Mouse (Mus musculus): ENCODE results near the gene Epb41l5.
A peak's percentile ranks its signal among the peaks of the same experiment; 100 is the strongest.

Gene Epb41l5

DNA sequence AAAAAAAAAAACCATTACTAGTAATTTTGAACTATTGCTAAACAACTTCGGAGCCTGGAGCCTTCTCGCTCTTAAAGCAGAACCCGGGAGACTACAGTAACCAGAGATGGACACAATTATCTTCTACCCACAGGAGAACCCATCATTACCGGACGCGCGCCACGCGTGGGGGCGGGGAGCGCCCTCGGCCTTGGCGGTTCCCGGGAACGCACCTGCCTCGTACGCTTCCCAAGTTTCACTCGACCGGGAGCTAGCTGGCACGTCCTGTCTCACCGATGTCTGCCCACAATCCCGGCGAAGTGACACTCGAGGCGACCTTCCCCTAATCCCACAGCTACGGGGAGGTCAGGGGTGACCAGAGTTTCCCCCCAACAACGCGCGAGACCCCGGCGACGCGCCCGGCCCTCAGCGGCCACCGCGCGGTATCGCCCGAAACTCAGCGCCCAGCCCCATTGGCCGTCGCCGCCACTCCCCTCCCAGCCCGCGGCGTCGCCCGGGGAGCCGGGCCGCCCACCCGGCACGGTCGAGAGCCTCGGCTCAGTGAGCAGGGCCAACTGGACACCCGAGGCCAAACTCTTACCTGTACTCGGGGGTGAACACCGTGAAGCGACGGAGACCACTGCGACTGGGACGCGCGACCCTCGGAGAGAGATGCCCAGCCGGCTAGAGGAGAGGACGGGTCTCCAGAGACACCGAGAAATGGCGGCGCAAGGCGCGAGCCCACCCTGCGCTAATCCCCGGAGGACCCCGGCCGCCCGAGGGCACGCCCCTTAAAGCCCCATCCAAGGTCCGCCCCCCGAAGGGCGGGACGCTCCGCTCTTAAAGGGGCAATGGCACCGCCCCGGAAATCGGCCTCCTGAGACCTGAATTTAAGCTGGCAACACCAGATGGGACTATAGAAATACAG, at the start of gene Epb41l5:
Gene Epb41l5 (minus strand): TSS at position 796 of the 907 bp plus-strand sequence.
- DNase-seq (ENCODE audit: low spot score) = peak; percentile 92

DNA sequence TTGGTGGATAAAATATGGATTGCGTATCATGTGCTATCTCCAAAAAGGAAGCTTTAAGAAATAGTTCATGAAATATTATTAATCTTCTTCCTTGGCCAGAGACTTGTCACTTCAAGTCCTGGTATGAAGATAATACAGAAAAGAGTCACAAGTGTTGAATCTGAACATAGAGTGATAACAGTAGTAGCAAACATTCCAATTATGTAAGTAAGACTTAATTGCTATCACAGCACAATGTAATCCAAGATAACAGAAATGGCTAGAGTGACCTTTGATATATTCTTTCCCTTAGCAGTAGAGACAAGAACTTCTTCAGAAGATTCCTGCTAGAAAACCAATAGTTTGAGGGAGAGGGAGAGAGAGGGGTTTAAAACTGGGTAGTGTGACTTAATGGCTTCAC, 48.1 kb upstream of the Epb41l5 start:
- DNase-seq (ENCODE audit: low spot score) = no peak

DNA sequence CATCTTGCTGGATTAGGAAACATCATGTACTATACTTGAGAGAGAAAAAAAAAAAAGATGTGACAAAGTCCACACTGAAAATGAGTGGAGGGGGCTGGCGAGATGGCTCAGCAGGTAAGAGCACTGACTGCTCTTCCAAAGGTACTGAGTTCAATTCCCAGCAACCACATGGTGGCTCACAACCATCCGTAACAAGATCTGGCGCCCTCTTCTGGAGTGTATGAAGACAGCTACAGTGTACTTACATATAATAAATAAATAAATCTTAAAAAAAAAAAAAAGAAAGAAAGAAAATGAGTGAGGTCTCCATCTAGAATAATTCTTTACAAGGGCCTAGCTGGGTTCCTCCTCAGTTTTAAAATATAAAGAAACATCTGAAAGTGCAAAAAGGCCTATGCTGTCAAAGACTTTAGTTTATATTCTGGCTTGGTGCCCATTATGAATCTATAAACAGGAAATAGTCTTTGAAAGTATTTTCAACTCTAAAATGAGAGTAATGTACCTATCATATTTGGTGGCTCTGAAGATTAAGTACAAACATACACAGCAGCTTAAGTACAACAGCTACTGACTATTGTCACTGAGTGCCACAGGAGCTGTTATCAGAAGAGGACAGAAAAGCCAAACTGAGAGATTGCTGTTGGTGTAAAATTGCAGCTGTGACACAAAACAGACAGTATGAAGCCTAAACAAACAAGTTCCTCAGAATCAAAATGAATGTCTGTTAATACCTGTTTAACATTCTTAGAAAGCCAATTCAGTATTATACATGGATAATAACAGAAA, 37.2 kb upstream of the Epb41l5 start:
- no peak for DNase-seq (ENCODE audit: low spot score)

DNA sequence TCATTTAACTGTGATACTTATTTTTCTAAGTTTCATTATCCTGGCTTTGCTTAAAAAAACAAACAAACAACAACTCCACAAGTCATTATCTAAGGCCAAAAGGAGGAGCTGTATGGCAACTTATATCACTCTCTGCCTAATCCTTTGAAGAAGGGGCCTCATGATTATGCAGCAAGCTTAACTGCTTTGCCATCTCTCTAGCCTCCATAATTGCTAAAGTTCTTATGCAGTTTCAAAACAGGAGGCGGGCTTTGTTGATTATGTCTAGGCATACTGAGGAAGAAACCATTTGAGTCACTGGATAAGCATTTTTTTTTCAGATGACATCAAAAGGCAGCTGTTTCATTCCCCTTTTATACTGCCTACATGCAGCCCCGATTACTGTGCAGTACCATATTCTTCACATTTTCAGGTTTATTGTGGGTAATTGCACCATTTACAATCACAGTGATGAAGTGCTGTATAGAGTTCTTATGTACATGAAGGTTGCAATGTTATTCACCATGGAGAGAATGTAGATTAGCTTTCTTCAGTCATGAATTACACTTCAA, 32.9 kb upstream of the Epb41l5 start:
- no peak for DNase-seq (ENCODE audit: low spot score)

DNA sequence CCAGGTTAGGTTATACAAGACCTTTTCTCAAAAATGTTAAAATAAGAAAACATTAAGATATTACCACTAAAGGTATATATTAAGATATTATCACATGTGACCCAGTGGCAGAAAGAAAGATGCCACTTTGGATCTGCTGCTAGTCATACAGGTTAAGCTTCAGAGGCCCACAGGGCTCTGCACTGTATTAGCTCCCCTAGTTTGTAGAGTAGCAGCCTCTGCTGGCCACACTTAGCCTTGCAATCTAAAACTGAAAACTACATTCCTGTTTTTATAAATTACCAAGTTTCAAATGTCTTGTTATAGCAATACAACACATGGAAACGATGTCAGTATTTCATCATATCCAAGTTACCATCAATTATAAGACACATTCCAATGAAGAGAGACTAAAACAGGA, 26.2 kb upstream of the Epb41l5 start:
- peak; percentile 32 for DNase-seq (ENCODE audit: low spot score)

DNA sequence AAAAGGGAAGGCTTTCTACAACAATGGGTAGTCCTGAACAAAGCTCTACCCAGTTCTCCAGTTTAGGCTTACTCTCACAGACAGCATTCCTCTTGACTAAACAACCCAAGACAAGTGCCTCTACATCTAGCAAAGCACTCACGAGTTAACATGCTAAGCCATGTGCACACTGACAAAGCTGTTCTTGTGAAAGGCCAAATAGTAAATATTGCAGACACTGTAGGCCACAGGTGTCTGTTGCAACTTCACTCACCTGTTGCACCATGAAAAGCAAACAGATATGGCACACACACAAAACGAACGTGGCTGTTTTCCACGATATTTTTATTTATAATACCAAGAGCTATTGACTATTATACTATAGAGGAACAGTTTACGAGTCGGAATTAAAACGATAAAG, 18.1 kb upstream of the Epb41l5 start:
- no peak for DNase-seq (ENCODE audit: low spot score)

DNA sequence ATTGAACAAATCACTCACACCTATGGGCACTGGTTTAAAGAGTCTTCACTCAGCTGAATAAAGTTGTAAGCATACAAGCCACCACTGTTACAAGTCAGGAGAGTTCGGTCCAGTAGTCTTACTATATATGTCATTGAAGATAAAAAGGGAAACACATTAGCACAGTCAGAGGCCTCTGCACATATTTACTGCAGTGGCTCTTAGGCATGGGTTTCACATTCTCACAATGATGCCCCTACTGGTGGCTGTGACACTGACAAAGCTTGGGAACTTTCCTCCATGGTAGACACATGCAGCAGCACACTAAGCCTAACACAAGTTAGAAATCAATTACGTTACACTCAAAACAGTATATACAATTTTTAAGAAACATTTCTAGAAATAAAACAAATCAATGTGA, 5.5 kb upstream of the Epb41l5 start:
- peak; percentile 30 for DNase-seq (ENCODE audit: low spot score)

DNA sequence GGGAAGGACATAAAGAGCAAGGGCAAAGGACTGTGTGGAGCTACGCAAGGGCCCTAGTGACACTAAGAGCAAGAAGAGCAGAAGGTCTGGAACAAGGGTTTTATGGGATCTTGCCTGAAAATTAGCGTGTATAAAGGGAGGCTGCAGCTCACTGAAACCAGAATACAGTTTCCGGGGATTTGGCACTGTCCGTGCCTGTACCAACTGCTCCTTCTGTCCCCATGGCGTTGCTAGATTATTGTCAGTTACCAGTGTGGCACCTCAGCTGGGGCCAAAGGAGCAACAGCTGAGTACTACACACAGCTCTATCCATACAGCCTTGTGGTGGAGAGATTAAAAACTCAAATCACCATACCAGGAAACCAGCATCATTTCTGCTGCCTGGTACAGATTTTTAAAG, 1.6 kb upstream of the Epb41l5 start:
- DNase-seq (ENCODE audit: low spot score) = no peak

DNA sequence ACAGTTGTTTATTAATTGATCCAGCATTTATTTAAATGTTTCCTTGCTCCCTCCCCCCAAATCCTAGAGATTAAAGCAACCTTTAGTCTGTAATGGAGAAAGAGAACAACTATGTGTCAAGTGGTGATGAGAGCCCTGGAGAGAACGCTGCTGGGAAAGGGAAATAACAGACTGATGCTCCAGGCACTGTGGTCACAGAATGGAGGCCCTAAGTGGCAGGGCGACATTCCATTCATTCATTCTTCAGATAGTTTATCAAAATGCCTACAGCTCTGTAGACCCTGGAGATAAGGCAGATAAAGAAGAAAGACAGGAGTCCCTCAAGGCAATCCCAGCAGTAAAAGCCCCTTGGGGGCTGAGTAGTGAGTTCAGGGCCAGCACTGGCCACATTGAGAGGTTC, 827 bp upstream of the Epb41l5 start:
- no peak for DNase-seq (ENCODE audit: low spot score)

DNA sequence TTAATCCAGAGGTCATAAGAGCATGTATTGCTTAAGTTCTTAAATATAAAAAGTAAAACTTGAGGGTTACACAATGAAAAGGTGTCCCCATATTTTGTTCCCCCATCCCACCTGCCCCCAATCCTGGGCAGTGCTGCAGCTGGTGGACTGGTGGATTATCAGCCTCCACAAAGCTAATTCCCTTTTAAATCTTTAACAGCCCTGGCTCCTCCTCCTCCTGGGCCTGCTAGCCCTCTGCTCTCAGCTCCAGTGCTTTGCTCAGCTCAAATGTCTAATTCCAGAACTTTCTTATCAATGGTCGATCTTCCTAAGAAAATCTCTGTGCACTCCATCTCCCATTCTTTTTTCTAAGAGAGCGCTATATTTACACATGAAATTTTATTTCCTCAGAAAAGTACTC, 2.4 kb downstream of the Epb41l5 start:
- DNase-seq (ENCODE audit: low spot score) = no peak

DNA sequence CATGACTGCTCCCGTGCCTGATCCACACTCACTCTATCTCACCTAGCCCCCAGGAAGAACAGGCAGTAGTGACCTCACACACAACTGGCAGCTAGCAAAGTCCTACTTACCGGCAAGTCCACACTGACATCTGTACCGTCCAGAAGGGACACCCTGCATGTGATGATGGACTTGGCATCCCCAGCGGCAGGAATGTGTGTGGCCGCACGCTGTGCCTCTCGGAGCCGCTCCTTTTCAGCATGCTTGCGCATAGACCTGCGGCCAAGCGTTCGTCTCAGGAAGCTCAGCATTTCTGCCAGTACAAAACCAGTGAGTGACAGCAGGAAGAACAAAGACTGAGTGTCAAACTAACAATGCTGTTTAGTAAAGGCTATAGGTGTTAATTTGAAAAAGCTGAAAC, 6.4 kb downstream of the Epb41l5 start:
- peak; percentile 72 for DNase-seq (ENCODE audit: low spot score)

DNA sequence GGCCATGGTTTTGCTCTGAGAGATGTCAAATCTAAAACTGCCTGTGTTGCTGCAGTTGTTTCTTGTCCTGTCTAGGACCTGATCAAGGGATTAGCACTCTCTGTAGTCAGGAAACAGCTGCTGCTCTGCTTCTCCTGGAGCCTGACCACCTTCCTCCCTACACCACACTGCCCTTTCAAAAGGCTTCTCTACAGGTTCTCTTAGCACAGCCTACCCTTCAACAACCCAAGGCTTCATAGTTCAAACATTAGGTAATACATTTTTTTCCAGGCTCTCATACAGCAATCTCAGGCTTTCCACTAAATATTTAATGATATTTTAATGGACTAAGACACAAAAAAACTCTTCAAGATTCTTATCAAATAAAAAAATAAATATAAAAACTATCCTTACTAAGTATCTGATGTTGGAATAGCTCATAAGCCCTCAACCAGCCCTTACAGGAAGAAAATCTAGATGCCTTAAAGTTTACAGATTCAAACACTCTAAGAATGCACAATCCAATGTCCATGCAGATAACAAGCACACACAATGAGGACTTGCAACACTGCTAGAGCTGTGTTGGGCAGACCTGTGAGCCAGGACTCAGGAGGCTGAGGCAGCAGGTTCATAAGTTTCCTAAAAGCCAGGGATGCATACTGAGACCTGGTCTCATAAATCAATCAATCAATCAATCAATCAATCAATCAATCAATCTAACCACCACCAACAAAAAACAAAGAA, 7.5 kb downstream of the Epb41l5 start:
- no peak for DNase-seq (ENCODE audit: low spot score)

DNA sequence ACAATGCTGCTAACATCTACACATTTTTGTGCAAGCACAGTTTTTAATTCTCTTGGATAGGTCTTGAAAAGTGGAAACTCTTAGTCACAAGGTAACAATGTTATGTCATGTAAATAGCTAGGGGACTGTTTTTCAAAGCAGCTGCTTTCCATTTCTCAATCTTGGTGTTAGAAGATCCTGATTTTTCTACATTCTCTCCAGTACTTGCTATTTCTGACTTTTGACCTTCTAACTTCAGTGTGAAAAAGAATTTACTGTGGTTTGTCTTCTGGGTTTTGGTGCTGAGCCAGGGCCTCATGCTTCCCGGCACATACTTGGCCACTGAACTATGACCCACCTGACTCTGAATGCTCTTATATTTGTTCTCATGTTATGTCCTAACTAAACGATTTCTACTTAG, 8.8 kb downstream of the Epb41l5 start:
- no peak for DNase-seq (ENCODE audit: low spot score)

DNA sequence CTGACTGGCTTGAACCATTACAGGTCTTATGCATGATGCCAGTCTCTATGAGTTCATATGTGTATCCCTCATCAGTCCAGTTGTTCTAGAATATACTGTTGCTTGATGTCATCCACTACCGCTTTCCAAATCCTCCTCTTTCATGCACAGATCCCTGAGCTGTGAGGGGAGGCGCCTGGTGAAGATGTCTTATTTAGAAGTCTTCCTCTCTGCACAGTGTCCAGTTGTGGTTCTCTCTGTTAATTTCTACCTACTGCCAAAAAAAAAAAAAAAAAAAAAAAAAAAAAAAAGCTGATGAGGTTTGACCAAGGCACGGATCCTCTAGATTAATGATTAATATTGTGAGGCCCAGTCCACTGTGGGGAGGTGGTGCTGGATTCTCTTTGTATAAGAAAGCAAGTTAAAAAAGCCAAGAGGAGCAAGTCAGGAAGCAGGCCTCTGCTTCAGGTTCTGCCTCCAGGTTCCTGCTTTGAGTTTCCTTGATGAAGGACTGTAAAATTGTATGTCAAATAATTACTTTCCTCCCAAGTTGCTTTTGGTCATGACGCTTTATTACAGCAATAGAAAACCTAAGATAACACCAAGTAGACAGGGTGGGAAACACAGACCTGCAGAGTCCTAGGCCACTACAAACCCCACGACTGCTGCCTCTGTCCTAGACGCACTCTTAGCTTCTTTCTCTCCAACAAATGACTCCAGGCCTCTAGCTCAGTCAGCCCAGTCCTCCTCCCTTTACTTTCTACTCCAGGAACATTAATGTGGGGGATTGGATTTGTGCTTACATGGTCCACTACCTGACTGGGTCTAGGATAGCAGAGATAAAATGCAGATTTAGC, 11.4 kb downstream of the Epb41l5 start:
- DNase-seq (ENCODE audit: low spot score) = no peak

DNA sequence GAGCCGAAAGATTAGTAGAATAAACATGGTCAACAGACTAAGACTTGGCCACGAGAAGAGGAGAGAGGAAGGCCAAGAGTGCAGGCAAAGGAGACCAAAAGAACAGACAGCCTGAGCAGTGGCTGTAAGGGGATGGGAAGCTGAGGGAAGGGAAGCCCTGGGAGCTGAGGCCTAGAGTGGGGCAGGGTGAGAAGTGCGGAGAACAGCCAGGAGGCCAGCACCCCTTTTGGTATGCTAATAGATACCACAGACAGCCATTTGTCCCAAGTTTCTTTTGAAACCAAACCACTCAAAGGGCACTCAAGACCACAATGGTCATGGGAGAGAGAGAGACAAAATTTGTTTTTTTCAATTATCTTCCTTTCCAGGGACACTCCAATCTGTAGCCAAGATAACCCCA, 14.1 kb downstream of the Epb41l5 start:
- DNase-seq (ENCODE audit: low spot score) = no peak

DNA sequence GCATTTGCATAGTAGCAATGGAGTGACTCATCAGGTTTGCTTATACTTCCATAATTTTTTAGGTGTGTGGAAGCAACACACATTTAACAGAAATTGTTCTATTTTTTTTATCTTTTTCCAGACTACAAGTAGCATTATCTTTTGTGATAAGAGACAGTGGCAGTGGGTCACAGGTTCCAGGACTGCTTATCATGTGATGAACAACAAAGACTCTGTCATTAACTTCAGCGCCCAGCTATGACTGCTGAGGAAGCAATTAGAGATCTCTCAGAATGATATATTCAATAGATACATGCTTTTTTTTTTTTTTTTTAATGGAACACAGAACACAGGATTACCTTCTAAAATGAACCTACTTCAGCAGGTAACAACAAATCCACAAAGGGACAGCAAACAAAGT, 18.4 kb downstream of the Epb41l5 start:
- DNase-seq (ENCODE audit: low spot score) = no peak

DNA sequence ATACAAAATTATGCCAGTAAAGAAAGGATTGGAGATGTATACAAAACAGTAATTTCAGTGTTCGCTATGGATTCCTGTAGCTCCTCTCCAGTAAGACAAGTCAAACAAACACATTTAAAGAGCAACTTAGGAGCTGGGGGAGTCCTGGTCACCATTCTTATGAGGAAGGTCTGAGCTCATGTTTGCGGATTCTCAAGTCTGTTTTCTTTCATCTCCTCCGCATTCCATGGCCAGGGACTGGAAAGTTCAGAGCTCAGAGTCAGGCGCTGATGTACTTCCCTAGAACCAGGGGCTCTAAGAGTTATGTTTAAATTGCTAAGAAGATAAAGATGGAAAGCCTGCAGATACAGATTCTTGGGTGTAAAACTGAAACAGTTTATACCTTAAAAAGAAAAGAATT, 22.0 kb downstream of the Epb41l5 start:
- no peak for DNase-seq (ENCODE audit: low spot score)

DNA sequence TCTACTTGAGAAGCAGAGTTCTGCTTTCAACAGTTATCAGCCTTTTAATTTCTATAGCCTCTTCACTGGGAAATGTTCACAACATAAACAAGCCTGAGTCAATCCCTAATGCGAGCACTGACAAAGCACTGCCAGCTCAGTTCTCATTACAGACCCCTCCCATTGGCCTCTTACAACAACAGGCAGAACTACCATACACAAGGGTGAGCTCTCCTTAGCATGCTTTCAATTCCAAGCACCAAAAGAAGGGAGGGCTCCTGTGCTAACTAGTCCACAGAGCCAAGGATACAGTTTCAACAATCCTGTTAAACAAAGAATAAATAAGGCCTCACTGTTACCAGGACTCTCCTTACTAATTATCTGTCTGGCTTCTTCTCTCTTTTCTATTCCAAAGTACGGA, 24.4 kb downstream of the Epb41l5 start:
- DNase-seq (ENCODE audit: low spot score) = no peak

DNA sequence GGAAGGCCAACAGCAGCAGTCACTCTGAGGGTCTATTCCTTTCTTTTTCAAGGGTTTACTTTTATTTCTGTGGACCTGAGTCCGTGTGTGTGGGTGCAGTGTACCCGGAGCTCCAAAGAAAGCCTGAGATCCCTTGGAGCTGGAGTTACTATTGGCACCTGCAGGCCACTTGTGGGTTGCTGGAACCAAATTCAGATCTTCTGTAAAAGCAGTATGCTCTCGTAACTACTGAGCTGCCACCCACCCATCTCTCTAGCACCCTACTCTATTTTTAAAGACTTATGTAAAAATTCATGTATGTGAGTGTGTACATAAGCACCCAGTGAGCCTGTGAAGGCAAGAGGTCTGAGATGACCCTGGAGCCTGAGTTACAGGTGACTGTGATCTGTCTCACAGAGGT, 43.4 kb downstream of the Epb41l5 start:
- DNase-seq (ENCODE audit: low spot score) = no peak

DNA sequence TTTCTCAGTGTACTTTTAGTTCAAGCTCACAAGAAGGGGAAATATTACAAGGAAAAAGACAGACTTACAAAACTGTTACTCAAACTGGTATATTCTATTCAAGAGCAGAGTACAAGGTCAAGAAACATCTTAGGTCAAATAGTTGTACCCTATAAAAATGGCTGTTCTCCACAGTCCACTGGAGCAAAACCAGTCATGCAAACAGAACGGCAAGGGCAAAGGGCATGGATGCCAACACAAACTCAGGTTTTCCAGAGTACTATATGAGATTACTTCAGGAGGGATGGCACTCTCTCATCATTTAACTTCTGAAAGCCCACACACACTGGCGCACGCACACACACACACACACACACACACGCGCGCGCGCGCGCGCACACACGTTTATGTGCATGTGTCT, 46.4 kb downstream of the Epb41l5 start:
- no peak for DNase-seq (ENCODE audit: low spot score)

DNA sequence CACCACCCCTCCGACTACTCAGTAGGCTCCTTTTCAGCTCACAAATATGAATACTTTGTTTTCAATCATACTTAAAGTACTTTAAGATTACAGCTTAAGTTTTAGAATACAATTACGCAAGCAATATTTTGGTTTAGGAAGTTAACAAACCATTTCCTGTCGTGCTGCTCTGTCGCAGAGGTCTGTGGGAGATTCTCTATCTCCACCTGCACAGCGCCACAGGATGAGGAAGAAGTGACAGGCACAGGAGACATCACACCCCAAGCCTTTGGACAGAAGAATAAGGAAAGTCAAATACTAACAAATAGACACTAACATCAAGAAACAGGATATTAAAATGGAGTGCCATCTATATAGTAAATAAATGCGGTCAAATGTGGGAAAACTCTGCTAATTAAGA, 49.9 kb downstream of the Epb41l5 start:
- DNase-seq (ENCODE audit: low spot score) = no peak

All from embryo, embryonic 10 days (tissue).